Comparison of ENCODE assay signal across 27 mouse cellular contexts in the genomic region with DNA sequence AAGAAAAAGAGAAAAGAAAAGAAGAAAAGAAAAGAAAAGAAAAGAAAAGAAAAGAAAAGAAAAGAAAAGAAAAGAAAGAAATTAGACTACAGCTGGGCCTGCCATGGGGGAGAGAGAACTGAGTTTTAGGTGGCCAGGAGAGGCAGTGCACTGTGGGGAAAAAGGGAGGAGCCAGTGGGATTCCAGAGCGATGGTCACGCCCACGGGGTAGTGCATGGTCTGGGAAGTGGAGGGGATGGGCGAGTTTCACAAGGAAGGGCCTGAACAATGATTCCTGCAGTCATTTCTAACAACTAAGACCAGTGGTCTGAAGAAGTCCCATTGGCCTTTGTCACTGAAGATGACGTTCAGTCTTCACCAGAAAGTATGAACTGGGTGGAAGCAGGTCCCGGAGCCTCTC.
"Had no signal": no experiment of that assay in that cellular context is flagged by ENCODE, and none has a peak within 500 bp of the region (broad histone marks: within the 10 kb centered on the region; RNA-seq: fewer than 3 reads in every experiment).

No protein-coding gene starts in this region.

- H3K9me3 ChIP-seq: heart, embryonic 13.5 days; heart, embryonic 15.5 days; hindbrain, embryonic 13.5 days; hindbrain, embryonic 15.5 days; kidney, embryonic 15.5 days; limb, embryonic 13.5 days; limb, embryonic 15.5 days; liver, embryonic 12.5 days had no signal

- ATAC-seq: hindbrain, postnatal 0 days; intestine, embryonic 16.5 days; liver, embryonic 12.5 days had no signal

- H3K4me1 ChIP-seq: heart, embryonic 13.5 days; heart, embryonic 15.5 days; hindbrain, embryonic 13.5 days; hindbrain, embryonic 15.5 days; kidney, embryonic 15.5 days had no signal

- H3K4me3 ChIP-seq: heart, adult 2 months; heart, embryonic 13.5 days; heart, embryonic 15.5 days; hindbrain, embryonic 13.5 days; hindbrain, embryonic 15.5 days; kidney, embryonic 15.5 days; limb, embryonic 13.5 days; limb, embryonic 15.5 days; liver, embryonic 12.5 days had no signal

- H3K27me3 ChIP-seq: heart, embryonic 13.5 days; heart, embryonic 15.5 days; hindbrain, embryonic 13.5 days; hindbrain, embryonic 15.5 days; kidney, embryonic 15.5 days; limb, embryonic 13.5 days; limb, embryonic 15.5 days; liver, embryonic 12.5 days had no signal

- H3K27ac ChIP-seq: heart, adult 2 months; heart, embryonic 13.5 days; heart, embryonic 15.5 days; hindbrain, embryonic 13.5 days; hindbrain, embryonic 15.5 days; hindbrain, postnatal 0 days; kidney, embryonic 15.5 days; kidney, postnatal 0 days; limb, embryonic 13.5 days; limb, embryonic 15.5 days; liver, embryonic 12.5 days; liver, embryonic 14.5 days had no signal

- DNase-seq: gastrocnemius, postnatal 14 days; gastrocnemius, postnatal 36 days; heart, adult 11 months; heart, adult 2 months; heart, postnatal 14 days; heart, postnatal 36 days; kidney, adult 11 months; kidney, adult 2 months; kidney, adult 9 months; kidney, postnatal 14 days; kidney, postnatal 36 days; layer of hippocampus, adult 9-11 months; layer of hippocampus, postnatal 36 days; left cerebral cortex, postnatal 4 days had no signal

- H3K36me3 ChIP-seq: heart, embryonic 15.5 days; hindbrain, embryonic 13.5 days; hindbrain, embryonic 15.5 days; kidney, embryonic 15.5 days; limb, embryonic 13.5 days; limb, embryonic 15.5 days; liver, embryonic 12.5 days had no signal

- H3K4me2 ChIP-seq: heart, embryonic 11.5 days; heart, embryonic 13.5 days; heart, embryonic 15.5 days; hindbrain, embryonic 13.5 days; hindbrain, embryonic 15.5 days; kidney, embryonic 15.5 days; limb, embryonic 13.5 days; limb, embryonic 15.5 days; liver, embryonic 12.5 days had no signal

- H3K9ac ChIP-seq: heart, embryonic 13.5 days; heart, embryonic 15.5 days; hindbrain, embryonic 13.5 days; hindbrain, embryonic 15.5 days; kidney, embryonic 15.5 days; limb, embryonic 13.5 days; limb, embryonic 15.5 days; liver, embryonic 12.5 days; liver, embryonic 14.5 days had no signal
